Mouse (Mus musculus) monocyte, adult 5-6 weeks (primary cell): ENCODE data around the gene Phlpp2. TPM values are rescaled to one million over a fixed set of nuclear protein-coding genes. Genes with fewer than 3 reads are reported as not detected.

Source experiments
- ATAC-seq: fragments of 153-309, 156-312 bp; replicated peaks from 2 replicates; pipeline ENCODE4 v1.8.0; 2017; ENCODE audit warnings: mild to moderate bottlenecking; ENCODE audit not compliant: low TSS enrichment, insufficient number of reproducible peaks, severe bottlenecking, poor library complexity, low FRiP score
- total RNA-seq: library from RNA; stranded (forward); fragments of 200-1000, 200-491, 200-594 nt; gene quantifications from 3 replicates; pipeline ENCODE4 v1.2.3, GENCODE M21; 2017

Gene Phlpp2
- total RNA-seq, 1 experiment from 2014 or later, result 9.1 TPM

DNA sequence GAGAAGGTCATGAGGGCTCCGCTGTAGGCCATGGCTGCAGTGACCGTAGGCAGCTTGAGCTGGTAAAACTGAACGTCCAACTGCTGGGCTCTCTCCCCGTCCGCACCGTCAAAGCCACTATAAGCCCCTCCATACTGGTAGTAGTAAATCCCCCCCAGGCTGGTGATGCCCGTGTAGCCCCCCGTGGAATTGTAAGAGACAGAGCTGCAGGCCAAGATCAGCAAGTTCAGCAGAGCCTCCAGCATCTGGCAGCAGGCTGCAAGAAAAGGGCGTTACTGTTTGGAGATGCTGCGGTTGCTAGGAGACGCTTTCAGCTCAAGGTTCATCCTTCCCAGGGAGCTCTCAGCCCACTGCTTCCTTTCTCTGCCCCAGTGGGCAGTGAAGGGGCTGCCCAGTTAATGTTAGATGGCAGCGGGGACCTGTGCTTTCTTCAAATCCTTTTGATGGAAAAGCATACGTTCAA, 86.2 kb downstream of the Phlpp2 start:
- ATAC-seq, result no peak

DNA sequence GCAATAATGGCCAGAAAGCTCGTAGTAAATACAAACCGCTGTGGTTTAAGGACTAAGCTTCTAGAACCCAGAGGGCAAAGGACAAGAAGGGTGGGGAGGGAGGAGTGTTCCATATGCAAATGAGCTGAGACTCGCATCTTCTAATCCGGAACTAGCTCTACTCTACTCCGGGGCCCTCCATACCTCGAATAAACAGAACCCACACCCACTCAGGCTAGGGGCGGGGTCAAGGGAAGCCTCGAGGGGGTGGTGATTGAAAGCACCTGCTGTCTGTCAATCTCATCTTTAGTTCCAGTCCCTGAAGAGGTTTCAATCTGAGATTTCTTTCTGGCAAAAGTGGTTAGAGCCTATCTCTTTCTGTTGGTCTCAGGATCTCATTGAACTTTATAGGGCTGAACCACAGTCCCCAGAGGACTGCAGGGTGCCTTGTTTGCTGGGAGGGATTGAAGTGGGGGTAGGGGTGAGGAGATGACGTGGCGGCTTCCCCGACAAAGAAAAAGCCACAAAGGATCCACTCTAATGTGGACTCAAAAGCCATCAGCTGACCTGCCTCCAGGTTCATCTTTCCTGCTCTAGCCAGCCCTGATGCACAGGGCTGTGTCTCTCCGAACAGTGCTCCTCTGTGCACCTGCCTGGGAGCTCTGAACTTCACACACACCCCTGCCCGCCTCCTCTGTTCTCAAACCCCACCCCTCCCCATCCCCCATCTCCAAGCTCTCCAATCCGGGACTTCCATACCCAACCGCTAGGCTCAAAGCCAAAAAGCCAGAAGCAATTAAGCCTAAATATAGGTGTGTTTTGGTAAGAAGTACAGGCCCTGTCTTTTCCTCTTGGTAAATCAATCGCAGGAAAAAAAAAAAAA, 89.1 kb downstream of the Phlpp2 start:
- no peak for ATAC-seq

DNA sequence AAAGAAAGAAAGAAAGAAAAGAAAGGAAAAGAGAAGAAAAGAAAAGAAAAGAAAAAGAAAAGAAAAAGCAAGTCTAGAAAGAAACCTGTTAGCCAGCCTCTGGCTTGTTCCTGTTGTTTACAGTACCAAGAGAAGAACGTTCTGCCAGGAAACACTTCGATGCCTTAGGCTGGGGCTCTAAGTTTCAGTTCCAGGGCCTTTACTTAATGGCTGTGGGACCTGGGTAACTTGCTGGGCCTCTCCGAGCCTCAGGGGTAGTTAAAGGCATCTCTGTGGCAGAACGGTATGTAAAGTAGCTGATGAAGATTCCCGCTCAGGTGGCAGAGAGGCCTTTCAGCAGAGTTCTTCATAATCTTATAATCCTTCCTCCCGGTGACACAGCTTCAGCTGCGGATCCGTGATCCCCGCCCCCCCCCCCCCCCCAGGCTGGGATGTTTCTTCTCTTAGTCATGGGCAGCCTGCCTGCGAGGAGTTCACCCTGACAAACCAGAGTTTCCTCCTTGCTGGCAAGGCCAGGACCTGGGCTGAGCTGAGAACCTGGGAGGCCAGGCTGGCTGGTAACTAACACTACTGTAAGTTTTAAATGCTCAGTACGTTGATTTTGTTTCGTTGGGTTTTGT, 89.8 kb downstream of the Phlpp2 start:
- ATAC-seq, result no peak

DNA sequence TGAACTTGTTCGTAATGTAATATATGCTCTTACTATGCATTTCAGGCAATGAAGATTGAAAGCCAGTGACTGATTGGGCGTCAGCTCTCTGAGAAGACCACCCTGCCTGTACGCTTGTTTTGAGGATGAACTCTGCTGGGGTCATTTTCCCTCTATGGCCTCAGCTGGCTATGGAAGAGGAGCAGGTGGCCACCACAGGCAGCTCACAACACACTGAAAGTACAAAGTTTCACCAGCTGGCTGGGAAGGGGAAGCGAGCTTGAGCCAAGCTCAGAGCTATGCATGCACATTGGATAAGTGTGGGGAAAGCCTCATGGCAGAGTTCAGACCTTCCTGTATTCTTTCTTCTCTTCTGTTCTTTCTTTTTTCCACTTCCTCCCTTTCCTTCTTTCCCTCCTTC, 90.8 kb downstream of the Phlpp2 start:
- no peak for ATAC-seq

- 0 out of 2 replicates have a peak, but pooled peaks have one; percentile 22 for ATAC-seq
These were observed 93.5 kb downstream of the Phlpp2 start, which contains the start of gene Marveld3 for GRCm38 (mm10) chr8:109961693-109962367. Marveld3 (minus strand) TSS chr8:109962203.

- no peak for ATAC-seq
These were observed 94.6 kb downstream of the Phlpp2 start for GRCm38 (mm10) chr8:109962896-109963295.

DNA sequence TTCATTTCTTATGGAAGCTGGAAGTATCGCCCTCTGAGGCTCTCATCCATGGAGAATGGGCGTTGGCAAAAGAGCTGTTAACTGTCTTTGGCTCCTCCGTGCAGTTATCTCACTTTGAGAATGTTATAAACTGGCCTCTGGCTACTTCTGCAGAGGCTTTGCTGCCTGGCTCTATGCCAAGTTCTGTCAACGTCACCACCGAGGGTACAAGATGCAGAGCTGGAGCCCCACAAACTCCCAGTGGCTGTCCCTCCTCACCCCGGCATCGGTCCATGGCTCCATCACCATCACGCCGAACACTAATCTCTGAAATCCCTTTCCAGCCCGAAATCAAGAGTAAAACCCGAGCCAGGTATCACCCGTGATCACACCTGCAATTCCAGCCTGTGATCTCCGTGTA, 95.1 kb downstream of the Phlpp2 start:
- no peak for ATAC-seq

GRCm38 (mm10) chr8:109964106-109964505, 95.8 kb downstream of the Phlpp2 start:
- no peak for ATAC-seq

DNA sequence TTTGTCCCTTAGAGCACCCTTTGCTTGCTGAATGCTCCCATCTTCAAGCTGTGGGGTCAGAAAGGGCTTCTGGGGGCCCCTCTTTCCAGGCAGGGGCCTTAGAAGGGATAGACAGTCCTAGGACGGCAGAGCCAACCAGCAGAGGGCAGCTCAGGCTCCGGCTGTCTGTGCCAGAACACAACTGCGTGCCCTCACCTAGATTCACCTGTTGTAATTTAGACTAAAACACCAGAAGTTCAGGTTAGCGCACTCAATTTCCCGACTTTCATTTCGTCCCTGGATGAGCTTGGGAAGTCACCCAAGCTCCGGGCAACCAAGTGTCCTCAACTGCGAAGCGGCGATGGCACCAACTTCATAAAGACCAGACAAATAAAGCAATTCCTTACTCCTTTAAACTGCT, 100.5 kb downstream of the Phlpp2 start:
- ATAC-seq, result no peak

- ATAC-seq, result 0 out of 2 replicates have a peak, but pooled peaks have one; percentile 47
These were observed 102.0 kb downstream of the Phlpp2 start for GRCm38 (mm10) chr8:109970323-109970722.

DNA sequence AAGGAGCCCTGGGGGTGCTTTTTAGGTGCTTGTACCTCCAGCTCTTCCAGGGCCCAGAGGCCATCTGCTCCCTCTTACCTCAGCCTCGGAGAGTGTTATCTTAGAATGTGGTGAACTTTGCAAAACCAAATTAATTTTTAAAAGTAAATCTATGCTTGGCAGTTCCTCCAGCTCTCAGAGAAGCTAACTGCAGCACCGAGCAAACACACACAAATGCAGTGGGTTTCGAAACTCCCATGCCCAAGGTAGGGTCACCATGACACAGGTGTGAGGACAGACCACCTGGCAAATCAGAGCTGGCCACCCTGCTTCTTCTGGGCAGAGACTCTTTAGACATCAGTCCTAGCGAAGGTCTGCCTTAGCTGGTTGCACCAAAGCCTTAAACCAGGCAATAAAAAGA, 104.6 kb downstream of the Phlpp2 start:
- ATAC-seq, result no peak

- no peak for ATAC-seq
These were observed 111.0 kb downstream of the Phlpp2 start for GRCm38 (mm10) chr8:109979339-109979738.

GRCm38 (mm10) chr8:109982386-109983105, 114.2 kb downstream of the Phlpp2 start:
- ATAC-seq, result no peak

DNA sequence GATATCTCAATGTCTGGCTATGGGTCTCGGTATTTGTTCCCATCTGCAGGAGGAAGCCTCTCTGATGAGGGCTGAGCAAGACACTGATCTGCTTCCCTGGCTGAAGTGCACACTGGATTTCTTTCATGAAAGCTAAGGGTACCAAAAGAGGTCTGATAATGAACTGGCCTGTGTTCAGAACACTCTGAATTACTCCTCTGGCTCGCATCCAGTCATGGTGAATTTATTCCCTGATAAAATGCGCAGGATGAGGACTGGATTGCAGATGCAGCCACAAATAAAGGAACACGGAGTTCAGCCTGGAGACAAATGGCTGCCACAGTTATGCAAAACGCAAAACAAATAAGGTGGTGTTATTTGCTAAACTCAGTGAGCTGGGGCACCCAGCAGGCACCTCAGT, 115.6 kb downstream of the Phlpp2 start:
- no peak for ATAC-seq

- no peak for ATAC-seq
These were observed 118.0 kb downstream of the Phlpp2 start for GRCm38 (mm10) chr8:109986384-109986783.

- ATAC-seq, result no peak
These were observed 119.4 kb downstream of the Phlpp2 start for GRCm38 (mm10) chr8:109987776-109988175.

GRCm38 (mm10) chr8:109989151-109989550, 120.8 kb downstream of the Phlpp2 start:
- ATAC-seq, result no peak

DNA sequence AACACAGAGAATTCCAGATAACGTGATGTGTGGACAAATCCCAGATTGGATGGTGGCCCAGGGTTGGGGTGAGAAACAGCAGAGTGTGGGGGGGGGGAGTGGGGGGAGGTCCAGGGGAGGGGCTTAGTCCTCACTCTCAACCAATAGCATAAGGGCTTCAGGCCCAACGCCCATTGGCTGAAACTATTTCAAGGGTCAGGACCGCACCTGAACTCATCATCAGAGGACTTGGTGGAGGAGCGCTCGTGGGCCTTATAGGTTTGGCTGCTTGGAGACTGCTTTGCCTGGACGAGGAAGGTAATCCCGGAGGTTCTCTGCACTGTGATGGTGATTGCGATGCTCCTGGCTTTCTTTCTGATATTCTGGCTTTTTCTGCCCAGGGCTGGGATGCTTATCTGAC, 121.9 kb downstream of the Phlpp2 start, which contains the start of gene Tat:
Tat (plus strand) TSS at position 214 of the 400 bp plus-strand sequence.
- no peak for ATAC-seq

GRCm38 (mm10) chr8:109992166-109992565, 123.8 kb downstream of the Phlpp2 start:
- ATAC-seq, result no peak
